Mouse (Mus musculus): ENCODE data around the gene Cyp2d9. TPM values are rescaled to one million over a fixed set of nuclear protein-coding genes. Genes with fewer than 3 reads are reported as not detected.
A peak's percentile ranks its signal among the peaks of the same experiment; 100 is the strongest.

Gene Cyp2d9
- polyA plus RNA-seq, 1 experiment: not detected

DNA sequence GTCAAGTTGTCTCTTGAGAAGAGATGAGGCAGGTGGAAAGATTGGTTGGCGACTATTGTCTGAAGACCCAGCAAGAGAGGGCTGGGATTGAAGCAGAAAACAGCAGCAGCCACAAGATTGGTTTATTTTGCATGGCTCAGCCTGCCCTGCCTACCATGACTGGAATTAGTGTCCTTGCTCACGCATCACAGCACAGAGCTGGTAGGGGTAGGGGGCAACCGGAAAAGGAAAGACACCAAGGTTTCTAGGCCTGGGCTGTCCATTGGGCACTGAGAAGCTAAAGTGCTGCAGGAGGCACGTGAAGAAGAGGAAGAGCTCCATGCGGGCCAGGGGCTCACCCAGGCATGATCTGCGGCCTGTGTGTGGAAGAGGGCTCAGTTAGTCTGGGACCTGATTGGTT is 30.5 kb upstream of the Cyp2d9 start:
- Histone ChIP-seq H3K9ac (ENCODE audit: low read depth, poor library complexity, severe bottlenecking) (no peak overlapping the region), H3K27me3 (ENCODE audit: control insufficient read depth, insufficient read depth, low read length, poor library complexity, severe bottlenecking) (no peaks in the 10 kb centered on the region), H3K4me3 (ENCODE audit: low read depth, low read length) (no peak overlapping the region), H3K36me3 (ENCODE audit: control insufficient read depth, insufficient read depth, low read length, poor library complexity, severe bottlenecking) (no peaks in the 10 kb centered on the region), H3K27ac (ENCODE audit: insufficient read depth, low read length) (no peak overlapping the region), H3K9me3 (replicated peaks; ENCODE audit: control insufficient read depth, insufficient read depth, low read length, poor library complexity, severe bottlenecking) (no peaks in the 10 kb centered on the region), H3K4me1 (ENCODE audit: control insufficient read depth, insufficient read depth, low read length) (no peaks in the 10 kb centered on the region)
- no peak for TF ChIP-seq CTCF (IDR thresholded peaks at IDR 0.05; ENCODE audit: low read depth, low read length)
- TF ChIP-seq EP300 (IDR thresholded peaks at IDR 0.05; ENCODE audit: insufficient read depth, low read depth, low read length): no peak
- TF ChIP-seq POLR2A (IDR thresholded peaks at IDR 0.05; ENCODE audit: insufficient read depth, low read length): no peak

DNA sequence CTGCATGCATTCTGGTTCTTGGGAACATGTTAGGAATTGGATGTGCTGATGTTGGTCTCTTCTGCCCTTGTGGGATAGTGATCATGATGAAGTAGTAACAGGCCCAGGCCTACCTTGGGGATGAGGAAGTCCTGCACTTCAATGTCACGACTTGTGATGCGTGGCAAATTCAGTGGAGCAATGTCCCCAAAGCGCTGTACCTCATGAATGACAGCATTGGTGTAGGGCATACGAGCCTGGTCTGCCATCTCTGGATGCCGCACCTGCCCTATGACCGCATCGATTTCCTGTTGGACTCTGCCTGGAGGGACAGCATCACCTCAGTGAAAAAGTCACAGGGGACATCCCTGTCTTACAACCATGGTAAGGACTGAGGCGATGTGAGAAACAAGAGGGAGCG is 29.6 kb upstream of the Cyp2d9 start:
- H3K27me3 ChIP-seq (ENCODE audit: control insufficient read depth, insufficient read depth, low read length, poor library complexity, severe bottlenecking): no peaks in the 10 kb centered on the region
- H3K36me3 ChIP-seq (ENCODE audit: control insufficient read depth, insufficient read depth, low read length, poor library complexity, severe bottlenecking): no peaks in the 10 kb centered on the region
- H3K9ac ChIP-seq (ENCODE audit: low read depth, poor library complexity, severe bottlenecking): no peak overlapping the region
- no peak overlapping the region for H3K27ac ChIP-seq (ENCODE audit: insufficient read depth, low read length)
- H3K4me3 ChIP-seq (ENCODE audit: low read depth, low read length): no peak overlapping the region
- no peak for TF ChIP-seq EP300 (IDR thresholded peaks at IDR 0.05; ENCODE audit: insufficient read depth, low read depth, low read length)
- no peak for TF ChIP-seq CTCF (IDR thresholded peaks at IDR 0.05; ENCODE audit: low read depth, low read length)
- no peak for TF ChIP-seq POLR2A (IDR thresholded peaks at IDR 0.05; ENCODE audit: insufficient read depth, low read length)
- H3K4me1 ChIP-seq (ENCODE audit: control insufficient read depth, insufficient read depth, low read length): no peaks in the 10 kb centered on the region
- H3K9me3 ChIP-seq (replicated peaks; ENCODE audit: control insufficient read depth, insufficient read depth, low read length, poor library complexity, severe bottlenecking): no peaks in the 10 kb centered on the region

DNA sequence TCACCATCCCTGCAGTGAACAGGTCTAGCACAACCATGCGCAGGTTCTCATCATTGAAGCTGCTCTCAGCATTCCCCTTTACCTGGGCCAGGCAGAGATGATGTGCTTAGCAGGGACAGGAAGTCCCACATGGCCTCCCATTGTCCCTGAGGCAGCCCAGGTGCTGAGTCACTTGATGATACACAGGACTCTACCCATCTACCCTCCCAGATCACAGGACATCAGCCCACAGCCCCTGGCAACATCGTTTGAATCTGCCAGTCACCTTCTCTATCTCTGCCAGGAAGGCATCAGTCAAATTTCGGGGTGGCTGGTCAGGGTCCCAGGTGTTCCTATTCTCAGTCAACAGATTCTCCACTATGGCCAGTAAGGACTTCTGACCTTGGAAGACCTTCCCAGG is 29.1 kb upstream of the Cyp2d9 start:
- TF ChIP-seq CTCF (IDR thresholded peaks at IDR 0.05; ENCODE audit: low read depth, low read length) (no peak), EP300 (IDR thresholded peaks at IDR 0.05; ENCODE audit: insufficient read depth, low read depth, low read length) (no peak), POLR2A (IDR thresholded peaks at IDR 0.05; ENCODE audit: insufficient read depth, low read length) (no peak)
- no peaks in the 10 kb centered on the region for H3K27me3 ChIP-seq (ENCODE audit: control insufficient read depth, insufficient read depth, low read length, poor library complexity, severe bottlenecking)
- H3K36me3 ChIP-seq (ENCODE audit: control insufficient read depth, insufficient read depth, low read length, poor library complexity, severe bottlenecking): no peaks in the 10 kb centered on the region
- no peaks in the 10 kb centered on the region for H3K4me1 ChIP-seq (ENCODE audit: control insufficient read depth, insufficient read depth, low read length)
- H3K4me3 ChIP-seq (ENCODE audit: low read depth, low read length): no peak overlapping the region
- H3K9me3 ChIP-seq (replicated peaks; ENCODE audit: control insufficient read depth, insufficient read depth, low read length, poor library complexity, severe bottlenecking): no peaks in the 10 kb centered on the region
- H3K27ac ChIP-seq (ENCODE audit: insufficient read depth, low read length): no peak overlapping the region
- H3K9ac ChIP-seq (ENCODE audit: low read depth, poor library complexity, severe bottlenecking): no peak overlapping the region

DNA sequence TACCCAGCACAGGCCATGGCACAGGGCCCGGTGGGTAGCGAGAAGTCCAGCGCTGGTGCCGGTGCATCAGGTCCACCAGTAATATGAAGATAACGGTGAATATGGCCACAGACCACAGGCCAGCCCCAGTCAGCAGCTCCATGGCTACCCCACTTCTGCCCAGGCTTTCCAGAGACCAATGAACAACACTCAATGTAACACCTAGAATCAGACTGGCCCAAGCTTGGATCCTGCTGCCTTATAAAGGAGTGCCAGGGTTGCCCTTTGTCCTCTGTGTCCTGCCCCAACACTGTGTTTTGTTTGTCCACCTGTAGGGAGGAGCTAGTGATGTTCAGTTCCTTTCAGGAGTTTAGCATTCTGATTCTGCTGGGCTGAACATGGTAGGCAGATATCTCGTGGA is 26.3 kb upstream of the Cyp2d9 start, which contains the start of gene Cyp2d10:
Gene Cyp2d10 (minus strand): TSS at position 215 of the 400 bp plus-strand sequence.
- no peak within 1 kb of the TSS for H3K27ac ChIP-seq (ENCODE audit: insufficient read depth, low read length)
- no peaks in the 10 kb centered on the region for H3K27me3 ChIP-seq (ENCODE audit: control insufficient read depth, insufficient read depth, low read length, poor library complexity, severe bottlenecking)
- H3K4me1 ChIP-seq (ENCODE audit: control insufficient read depth, insufficient read depth, low read length): no peaks in the 10 kb centered on the region
- no peaks in the 10 kb centered on the region for H3K9me3 ChIP-seq (replicated peaks; ENCODE audit: control insufficient read depth, insufficient read depth, low read length, poor library complexity, severe bottlenecking)
- no peak for TF ChIP-seq POLR2A (IDR thresholded peaks at IDR 0.05; ENCODE audit: insufficient read depth, low read length)
- TF ChIP-seq EP300 (IDR thresholded peaks at IDR 0.05; ENCODE audit: insufficient read depth, low read depth, low read length): no peak
- no peak for TF ChIP-seq CTCF (IDR thresholded peaks at IDR 0.05; ENCODE audit: low read depth, low read length)
- no peak within 1 kb of the TSS for H3K9ac ChIP-seq (ENCODE audit: low read depth, poor library complexity, severe bottlenecking)
- no peak within 1 kb of the TSS for H3K4me3 ChIP-seq (ENCODE audit: low read depth, low read length)
- no peaks in the 10 kb centered on the region for H3K36me3 ChIP-seq (ENCODE audit: control insufficient read depth, insufficient read depth, low read length, poor library complexity, severe bottlenecking)

DNA sequence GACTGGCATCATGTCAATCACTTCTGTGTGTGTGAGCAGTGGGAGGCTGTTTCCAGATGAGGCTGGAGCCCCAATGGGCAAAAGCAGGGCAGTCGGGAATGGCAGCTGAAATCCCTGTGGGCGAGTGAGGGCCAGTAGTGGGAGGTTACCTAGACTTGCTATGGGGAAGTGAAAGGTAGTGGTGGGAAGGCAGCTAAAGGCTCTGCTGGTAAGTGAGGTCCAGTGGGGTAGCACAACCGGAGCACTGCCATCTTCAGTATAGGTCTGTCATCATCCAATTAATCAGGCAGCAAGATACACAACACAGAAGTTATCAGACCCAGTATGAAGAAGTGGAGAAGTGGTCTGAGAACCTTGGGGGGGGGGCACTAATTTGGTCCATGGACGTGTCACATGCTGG is 25.7 kb upstream of the Cyp2d9 start:
- no peak overlapping the region for H3K4me3 ChIP-seq (ENCODE audit: low read depth, low read length)
- H3K4me1 ChIP-seq (ENCODE audit: control insufficient read depth, insufficient read depth, low read length): no peaks in the 10 kb centered on the region
- H3K9ac ChIP-seq (ENCODE audit: low read depth, poor library complexity, severe bottlenecking): no peak overlapping the region
- H3K9me3 ChIP-seq (replicated peaks; ENCODE audit: control insufficient read depth, insufficient read depth, low read length, poor library complexity, severe bottlenecking): no peaks in the 10 kb centered on the region
- TF ChIP-seq EP300 (IDR thresholded peaks at IDR 0.05; ENCODE audit: insufficient read depth, low read depth, low read length) (no peak), CTCF (IDR thresholded peaks at IDR 0.05; ENCODE audit: low read depth, low read length) (no peak), POLR2A (IDR thresholded peaks at IDR 0.05; ENCODE audit: insufficient read depth, low read length) (no peak)
- no peaks in the 10 kb centered on the region for H3K27me3 ChIP-seq (ENCODE audit: control insufficient read depth, insufficient read depth, low read length, poor library complexity, severe bottlenecking)
- H3K36me3 ChIP-seq (ENCODE audit: control insufficient read depth, insufficient read depth, low read length, poor library complexity, severe bottlenecking): no peaks in the 10 kb centered on the region
- H3K27ac ChIP-seq (ENCODE audit: insufficient read depth, low read length): no peak overlapping the region

DNA sequence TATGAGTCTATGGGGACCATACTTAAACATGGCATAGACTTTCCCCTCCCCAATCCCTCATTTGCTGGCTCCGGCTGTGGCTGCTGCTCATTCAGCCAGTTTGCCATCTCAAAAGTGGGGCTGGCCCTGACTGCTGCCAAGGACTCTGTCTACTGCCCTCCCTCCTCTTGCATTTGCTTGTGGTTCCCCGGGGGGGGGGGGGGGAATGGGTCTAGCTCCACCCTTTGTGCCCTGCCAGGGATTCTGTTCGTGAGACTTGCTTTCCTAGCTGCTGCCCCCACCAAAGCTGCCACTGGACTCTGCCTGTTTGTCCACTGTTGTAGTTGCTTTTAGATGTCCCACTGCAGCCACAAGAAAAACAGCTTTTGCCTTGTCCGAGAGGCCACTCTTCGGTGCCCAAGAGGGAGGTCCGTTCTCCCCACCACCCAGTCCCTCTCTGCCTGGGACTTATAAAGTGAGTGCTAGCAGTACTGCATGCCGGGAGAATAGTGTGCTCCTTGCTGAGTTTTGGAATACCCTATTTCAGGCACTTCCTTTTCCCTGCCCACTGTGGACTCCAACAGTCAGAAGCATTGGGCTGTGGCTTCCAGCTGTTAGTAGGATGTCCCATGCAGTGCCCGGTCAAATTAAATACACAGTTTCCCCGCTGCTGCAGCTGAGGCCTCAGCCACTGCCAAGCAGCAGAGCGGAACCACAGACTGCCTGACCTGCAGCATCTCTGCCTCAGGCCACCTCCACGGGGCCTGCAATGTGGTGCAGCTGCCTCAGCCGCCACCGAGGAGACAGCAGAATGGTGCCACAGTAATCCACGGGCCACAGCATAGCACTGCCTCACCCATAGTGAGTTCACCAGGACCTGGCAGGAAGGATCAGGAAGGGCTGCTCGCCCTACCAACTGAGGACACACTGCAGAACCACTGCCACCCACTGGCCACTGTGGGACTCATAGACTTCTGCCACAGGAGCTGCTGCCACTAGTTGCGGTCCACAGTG is 16.1 kb upstream of the Cyp2d9 start:
- Histone ChIP-seq H3K9ac (ENCODE audit: low read depth, poor library complexity, severe bottlenecking) (no peak overlapping the region), H3K36me3 (ENCODE audit: control insufficient read depth, insufficient read depth, low read length, poor library complexity, severe bottlenecking) (no peaks in the 10 kb centered on the region), H3K27me3 (ENCODE audit: control insufficient read depth, insufficient read depth, low read length, poor library complexity, severe bottlenecking) (no peaks in the 10 kb centered on the region), H3K27ac (ENCODE audit: insufficient read depth, low read length) (no peak overlapping the region), H3K9me3 (replicated peaks; ENCODE audit: control insufficient read depth, insufficient read depth, low read length, poor library complexity, severe bottlenecking) (no peaks in the 10 kb centered on the region), H3K4me1 (ENCODE audit: control insufficient read depth, insufficient read depth, low read length) (no peaks in the 10 kb centered on the region), H3K4me3 (ENCODE audit: low read depth, low read length) (peak overlapping the region; percentile 40)
- TF ChIP-seq CTCF (IDR thresholded peaks at IDR 0.05; ENCODE audit: low read depth, low read length) (peak; percentile 66), EP300 (IDR thresholded peaks at IDR 0.05; ENCODE audit: insufficient read depth, low read depth, low read length) (no peak)
